Mouse (Mus musculus) embryo, embryonic 10.5 days (tissue): ENCODE data around the gene Krtap26-1.

Experiments
- DNase-seq: peaks from one replicate; pipeline ENCODE4 v3.0.0-alpha.2; 2015; ENCODE audit warnings: low spot score

The Krtap26-1 gene

GRCm38 (mm10) chr16:88647358-88647846, at the start of gene Krtap26-1:
Gene Krtap26-1 (minus strand): TSS chr16:88647796.
- DNase-seq: no peak

- no peak for DNase-seq
Measured at GRCm38 (mm10) chr16:88696256-88696655, 48.7 kb upstream of the Krtap26-1 start.

GRCm38 (mm10) chr16:88681282-88681681, 33.7 kb upstream of the Krtap26-1 start:
- no peak for DNase-seq

GRCm38 (mm10) chr16:88679099-88679498, 31.5 kb upstream of the Krtap26-1 start:
- DNase-seq: no peak

- no peak for DNase-seq
Measured at GRCm38 (mm10) chr16:88671571-88671970, 24.0 kb upstream of the Krtap26-1 start, which contains the start of gene Krtap27-1. Gene Krtap27-1 (minus strand): TSS chr16:88671671.

- DNase-seq: no peak
Measured at GRCm38 (mm10) chr16:88657426-88657825, 9.8 kb upstream of the Krtap26-1 start.

GRCm38 (mm10) chr16:88651952-88652351, 4.4 kb upstream of the Krtap26-1 start:
- DNase-seq: no peak

- DNase-seq: no peak
Measured at GRCm38 (mm10) chr16:88651082-88651481, 3.5 kb upstream of the Krtap26-1 start.

- no peak for DNase-seq
Measured at GRCm38 (mm10) chr16:88646366-88647111, 1.1 kb downstream of the Krtap26-1 start.

GRCm38 (mm10) chr16:88640053-88640452, 7.5 kb downstream of the Krtap26-1 start:
- DNase-seq: no peak

- peak; percentile 17 for DNase-seq
Measured at GRCm38 (mm10) chr16:88635142-88635541, 12.5 kb downstream of the Krtap26-1 start.

- no peak for DNase-seq
Measured at GRCm38 (mm10) chr16:88631474-88631873, 16.1 kb downstream of the Krtap26-1 start.

- no peak for DNase-seq
Measured at GRCm38 (mm10) chr16:88627566-88627965, 20.0 kb downstream of the Krtap26-1 start, which contains the start of gene 2310079G19Rik. Gene 2310079G19Rik (minus strand): TSS chr16:88627666.

- peak; percentile 15 for DNase-seq
Measured at GRCm38 (mm10) chr16:88612712-88613111, 34.9 kb downstream of the Krtap26-1 start.

- DNase-seq: no peak
Measured at GRCm38 (mm10) chr16:88611922-88612321, 35.7 kb downstream of the Krtap26-1 start, which contains the start of gene Krtap24-1. Gene Krtap24-1 (minus strand): TSS chr16:88612279.

GRCm38 (mm10) chr16:88604570-88604969, 43.0 kb downstream of the Krtap26-1 start:
- no peak for DNase-seq

- peak; percentile 7 for DNase-seq
Measured at GRCm38 (mm10) chr16:88602464-88602863, 45.1 kb downstream of the Krtap26-1 start.

GRCm38 (mm10) chr16:88600303-88600702, 47.3 kb downstream of the Krtap26-1 start:
- DNase-seq: peak; percentile 7

GRCm38 (mm10) chr16:88599504-88600237, 47.9 kb downstream of the Krtap26-1 start:
- DNase-seq: peak; percentile 36
